Mouse (Mus musculus): Measurements from ENCODE around the gene Dag1. TPM values are rescaled to one million over a fixed set of nuclear protein-coding genes. Genes with fewer than 3 reads are reported as not detected.

Dag1 gene
- total RNA-seq, 2 experiments from 2014 or later, result 362 to 379 TPM

GRCm38 (mm10) chr9:108154814-108155213, 108.9 kb downstream of the Dag1 start:
- intact Hi-C loops (cut with DNase I), result no loop called here

More at GRCm38 (mm10) chr9:108154814-108155213, 108.9 kb downstream of the Dag1 start:
- no peak for DNase-seq

Other genes with a start within 250 kb of the Dag1 start
- 10 to 100 TPM in 1 of 2 experiments, 1 to 10 TPM in 1; 9.2 to 11.4 TPM for gene Gmppb, start 214.7 kb downstream of the Dag1 start, total RNA-seq (2021)
- gene Amigo3, start 210.8 kb downstream of the Dag1 start, total RNA-seq (2021), result 1 to 10 TPM; 1.4 to 1.9 TPM
- under 1 TPM in 1 of 2 experiments, not detected in 1; 0.38 TPM for gene Mst1, start 183.5 kb downstream of the Dag1 start, total RNA-seq (2021)
- gene Rnf123, start 180.6 kb downstream of the Dag1 start, total RNA-seq (2021), result 10 to 100 TPM; 85.3 to 92.6 TPM
- gene Apeh, start 169.4 kb downstream of the Dag1 start, total RNA-seq (2021), result 10 to 100 TPM; 36.4 to 41.8 TPM
- under 1 TPM; 0.05 to 0.07 TPM for gene Bsn, start 73.6 kb downstream of the Dag1 start, total RNA-seq (2021)
- gene Nicn1, start 26.5 kb upstream of the Dag1 start, total RNA-seq (2021), result 10 to 100 TPM; 18.4 to 19.8 TPM
- 1 to 10 TPM; 5.4 to 7.0 TPM for gene Amt, start 32.9 kb upstream of the Dag1 start, total RNA-seq (2021)
- gene Rhoa, start 42.2 kb upstream of the Dag1 start, total RNA-seq (2021), result 100 to 1,000 TPM; 250 to 262 TPM
- gene Tcta, start 42.2 kb upstream of the Dag1 start, total RNA-seq (2021), result 10 to 100 TPM; 25.4 to 25.5 TPM
- 100 to 1,000 TPM; 156 to 161 TPM for gene Gpx1, start 74.9 kb upstream of the Dag1 start, total RNA-seq (2021)
- 10 to 100 TPM; 76.5 to 83.6 TPM for gene Usp4, start 83.9 kb upstream of the Dag1 start, total RNA-seq (2021)
- gene 1700102P08Rik, start 128.8 kb upstream of the Dag1 start, total RNA-seq (2021), result under 1 TPM; 0.67 to 0.90 TPM
- gene Ccdc36, start 164.5 kb upstream of the Dag1 start, total RNA-seq (2021), result not detected
- not detected for gene BC048562, start 172.5 kb upstream of the Dag1 start, total RNA-seq (2021)
- gene Ccdc71, start 196.6 kb upstream of the Dag1 start, total RNA-seq (2021), result 10 to 100 TPM; 23.6 to 29.4 TPM
- 10 to 100 TPM; 15.0 to 15.2 TPM for gene Klhdc8b, start 197.6 kb upstream of the Dag1 start, total RNA-seq (2021)
- 100 to 1,000 TPM; 355 to 379 TPM for gene Lamb2, start 215.8 kb upstream of the Dag1 start, total RNA-seq (2021)
- gene Usp19, start 226.6 kb upstream of the Dag1 start, total RNA-seq (2021), result 100 to 1,000 TPM; 101 to 108 TPM
- 10 to 100 TPM; 75.9 to 81.0 TPM for gene Qars, start 243.7 kb upstream of the Dag1 start, total RNA-seq (2021)